Mouse (Mus musculus) liver, postnatal 0 days (tissue): ENCODE measurements around the gene Mr1.

Experiments
- CTCF ChIP-seq: sonication (generic); IDR thresholded peaks from 2 replicates; pipeline ENCODE4 v1.5.1; 2016; ENCODE audit warnings: antibody characterized with exemption, low read depth
- EP300 ChIP-seq: IDR thresholded peaks from 2 replicates; pipeline ENCODE4 v1.6.1; 2016; ENCODE audit warnings: antibody characterized with exemption, low read depth, mild to moderate bottlenecking

DNA sequence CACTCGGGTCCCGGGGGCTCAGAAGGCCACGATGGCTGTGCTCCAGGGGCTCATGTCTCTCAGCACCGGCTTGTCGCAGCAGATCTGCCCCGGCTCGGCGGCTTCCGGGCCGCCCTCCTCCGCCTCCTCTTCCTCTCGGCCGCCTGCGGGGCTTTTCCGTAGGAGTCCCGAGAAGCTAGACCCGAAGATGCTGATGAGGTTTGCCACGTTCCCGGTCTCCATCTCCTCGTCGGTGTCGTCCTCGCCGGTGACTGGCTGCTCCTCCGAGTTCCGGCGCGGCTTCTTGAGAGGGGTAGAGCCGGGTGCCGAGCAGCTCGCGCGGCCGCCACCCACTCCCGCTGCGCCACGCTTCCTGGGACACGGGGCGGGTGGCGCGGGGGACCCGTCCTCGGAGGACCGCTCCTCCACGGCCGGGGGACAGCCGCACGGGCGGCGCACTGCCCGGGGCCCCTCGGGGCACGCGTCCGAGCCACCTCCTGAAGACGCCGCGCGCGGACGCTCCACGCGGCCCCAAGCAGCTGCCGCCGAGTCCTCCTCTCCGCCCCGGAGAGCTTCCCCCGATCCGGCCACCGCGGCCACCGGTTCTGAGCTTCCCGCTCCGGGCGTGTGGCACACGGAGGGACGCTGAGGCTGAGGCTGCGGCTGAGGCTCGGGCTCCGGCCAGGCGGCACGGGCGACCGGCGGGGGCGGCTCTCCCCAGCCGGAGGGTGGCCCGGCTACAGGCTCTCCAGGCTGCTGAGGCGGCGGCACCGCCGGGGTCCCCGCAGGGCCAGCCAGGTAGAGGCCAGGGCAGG lies 47.9 kb downstream of the Mr1 start:
- TF ChIP-seq CTCF (no peak), EP300 (no peak)
